Mouse (Mus musculus): ENCODE measurements around the gene Dst.
"Not testable (repeated sequence)": the region's sequence is repeated elsewhere in the genome, so short reads cannot be mapped to it uniquely, and the experiment has no call there.

Gene Dst

GRCm38 (mm10) chr1:34033478-34033877, 125.5 kb downstream of the Dst start:
- DNase-seq, result no peak

GRCm38 (mm10) chr1:34033958-34034357, 125.9 kb downstream of the Dst start:
- DNase-seq, result no peak

- DNase-seq, result no peak
Observed at GRCm38 (mm10) chr1:34036111-34036510, 128.1 kb downstream of the Dst start.

GRCm38 (mm10) chr1:34038571-34038970, 130.5 kb downstream of the Dst start:
- no peak for DNase-seq

GRCm38 (mm10) chr1:34040049-34040448, 132.0 kb downstream of the Dst start:
- no peak for DNase-seq

GRCm38 (mm10) chr1:34040901-34041721, 133.1 kb downstream of the Dst start:
- no peak for DNase-seq

GRCm38 (mm10) chr1:34042299-34042698, 134.3 kb downstream of the Dst start:
- no peak for DNase-seq

- no peak for DNase-seq
Observed at GRCm38 (mm10) chr1:34043327-34043726, 135.3 kb downstream of the Dst start.

- no peak for DNase-seq
Observed at GRCm38 (mm10) chr1:34043836-34044550, 136.0 kb downstream of the Dst start.

- no peak for DNase-seq
Observed at GRCm38 (mm10) chr1:34044675-34045074, 136.7 kb downstream of the Dst start.

- no peak for DNase-seq
Observed at GRCm38 (mm10) chr1:34047285-34047684, 139.3 kb downstream of the Dst start.

- no peak for DNase-seq
Observed at GRCm38 (mm10) chr1:34051251-34051650, 143.2 kb downstream of the Dst start.

- no peak for DNase-seq
Observed at GRCm38 (mm10) chr1:34052422-34052821, 144.4 kb downstream of the Dst start.

- no peak for DNase-seq
Observed at GRCm38 (mm10) chr1:34054970-34055369, 146.9 kb downstream of the Dst start.

- DNase-seq, result no peak
Observed at GRCm38 (mm10) chr1:34056658-34057057, 148.6 kb downstream of the Dst start.

GRCm38 (mm10) chr1:34059231-34059630, 151.2 kb downstream of the Dst start:
- no peak for DNase-seq

GRCm38 (mm10) chr1:34060446-34060845, 152.4 kb downstream of the Dst start:
- no peak for DNase-seq

GRCm38 (mm10) chr1:34061078-34061477, 153.1 kb downstream of the Dst start:
- DNase-seq, result peak; percentile 69

GRCm38 (mm10) chr1:34061860-34062259, 153.8 kb downstream of the Dst start:
- DNase-seq, result no peak

- no peak for DNase-seq
Observed at GRCm38 (mm10) chr1:34063943-34064342, 155.9 kb downstream of the Dst start.

- no peak for DNase-seq
Observed at GRCm38 (mm10) chr1:34065551-34066048, 157.6 kb downstream of the Dst start.

GRCm38 (mm10) chr1:34066401-34066800, 158.4 kb downstream of the Dst start:
- not testable (repeated sequence) for DNase-seq

- peak; percentile 21 for DNase-seq
Observed at GRCm38 (mm10) chr1:34068341-34068740, 160.3 kb downstream of the Dst start.
